Mouse (Mus musculus) kidney, adult 8-10 months (tissue): ENCODE results near the gene Mmp13.
"Not testable (repeated sequence)": the region's sequence is repeated elsewhere in the genome, so short reads cannot be mapped to it uniquely, and the experiment has no call there.

ENCODE experiments used
- DNase-seq, 2 experiments: peaks; one replicate each; pipeline ENCODE4 v3.0.0; 2022

The Mmp13 gene

DNA sequence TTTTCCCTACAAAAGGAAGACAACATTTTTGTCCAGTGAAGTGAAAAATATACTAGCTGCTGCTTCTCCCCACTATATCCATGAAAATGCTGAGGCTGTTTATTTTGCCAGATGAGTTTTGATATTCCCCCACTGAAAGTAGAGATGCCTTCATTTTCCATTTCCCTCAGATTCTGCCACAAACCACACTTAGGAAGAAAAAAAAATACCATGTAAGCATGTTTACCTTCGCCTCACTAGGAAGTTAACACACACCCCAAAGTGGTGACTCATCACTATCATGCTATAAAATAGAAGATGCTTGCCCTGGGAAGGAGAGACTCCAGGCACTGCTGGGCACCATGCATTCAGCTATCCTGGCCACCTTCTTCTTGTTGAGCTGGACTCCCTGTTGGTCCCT is at the start of gene Mmp13:
Mmp13 (plus strand) TSS at position 301 of the 400 bp plus-strand sequence.
- no peak for DNase-seq

DNA sequence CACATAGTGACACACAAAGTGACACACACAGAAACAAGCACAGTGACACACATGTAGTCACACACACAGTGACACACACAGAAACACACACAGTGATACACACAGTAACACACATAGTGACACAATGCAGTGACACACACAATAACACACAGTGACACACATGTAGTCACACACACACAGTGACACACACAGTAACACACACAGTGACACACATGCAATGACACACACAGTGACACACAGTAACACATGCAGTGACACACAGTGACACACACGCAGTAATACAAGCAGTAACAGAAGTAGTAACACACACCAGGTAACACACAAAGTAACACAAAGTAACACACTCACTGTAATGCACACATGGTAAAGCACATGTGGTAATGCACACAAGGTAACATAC is 33.7 kb upstream of the Mmp13 start:
- no peak for DNase-seq

DNA sequence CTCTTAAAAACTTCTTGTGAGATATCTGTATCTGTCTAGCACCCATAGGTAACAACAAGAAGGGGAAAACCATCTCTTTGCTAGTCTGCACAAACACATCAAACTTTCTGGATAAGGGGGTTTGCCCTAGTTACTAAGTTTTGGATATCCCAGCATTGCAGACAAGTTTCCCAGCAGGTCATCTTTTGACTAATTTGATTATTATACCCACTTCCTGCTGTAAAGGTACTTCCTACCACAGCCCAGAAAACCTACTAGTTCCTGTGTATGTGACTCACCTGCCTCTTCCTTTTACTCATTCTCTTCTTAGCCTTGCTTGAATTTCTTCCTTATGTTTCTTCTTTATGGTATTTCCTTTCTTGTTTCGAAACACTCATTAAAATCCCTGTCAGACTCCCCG is 32.3 kb upstream of the Mmp13 start:
- DNase-seq, result no peak

DNA sequence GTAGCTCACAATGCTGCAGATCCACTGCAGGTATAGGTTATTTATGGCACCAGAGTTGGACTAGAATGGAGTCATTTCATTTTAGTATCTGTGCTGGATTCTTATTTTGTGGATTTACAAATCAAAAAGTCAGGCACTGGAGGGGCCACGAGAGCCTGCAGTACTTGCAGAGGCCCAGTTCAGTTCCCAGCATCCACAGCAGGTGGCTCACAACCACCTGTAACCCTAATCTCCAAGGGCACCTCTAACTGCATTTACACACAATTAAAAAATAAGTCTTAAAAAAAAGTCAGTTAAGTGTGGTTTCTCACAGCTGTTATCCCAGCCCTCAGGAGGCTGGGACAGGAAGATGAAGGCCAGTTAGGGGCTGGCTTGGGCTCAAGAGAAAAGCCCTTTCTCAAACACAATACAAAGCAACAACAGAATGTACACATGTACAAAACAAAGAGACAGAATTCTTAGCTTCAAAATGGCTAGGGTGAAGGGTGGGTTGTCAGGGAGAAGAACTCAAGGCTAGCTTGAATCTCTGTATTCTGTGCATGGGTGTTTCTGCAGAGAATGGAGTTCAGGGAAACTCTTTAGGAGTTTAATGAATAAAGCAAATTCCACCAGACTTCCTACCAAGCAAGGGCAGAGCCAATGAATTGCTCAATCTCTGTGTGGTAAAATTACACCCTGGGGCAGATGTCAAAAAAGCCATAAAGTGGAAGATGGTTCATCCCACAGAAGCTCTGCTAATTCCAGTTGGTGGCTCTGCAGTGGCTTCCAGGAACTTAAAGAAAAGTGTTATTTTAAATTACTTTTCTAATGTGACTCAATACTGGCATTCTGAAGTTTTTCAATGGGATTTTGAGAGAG is 19.3 kb upstream of the Mmp13 start:
- DNase-seq, result no peak

DNA sequence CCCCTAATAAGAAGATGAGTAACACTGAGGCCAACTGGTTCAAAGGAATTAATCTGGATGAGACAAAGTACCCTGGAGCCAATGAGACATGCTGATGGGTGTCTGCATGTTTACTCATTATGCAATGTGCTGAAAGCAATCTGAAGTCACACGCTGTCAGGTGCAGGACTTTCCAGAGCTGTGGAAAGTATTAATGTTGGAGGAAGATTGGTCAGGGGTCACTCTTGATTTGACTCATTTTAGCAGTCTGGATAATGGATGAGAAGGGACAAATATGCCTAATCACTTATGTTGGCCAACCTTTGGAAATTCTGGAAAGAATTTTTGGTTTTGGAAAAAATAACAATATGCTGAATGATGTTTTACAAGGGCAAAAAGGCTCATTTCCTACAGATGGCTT is 10.6 kb upstream of the Mmp13 start:
- DNase-seq, result no peak

DNA sequence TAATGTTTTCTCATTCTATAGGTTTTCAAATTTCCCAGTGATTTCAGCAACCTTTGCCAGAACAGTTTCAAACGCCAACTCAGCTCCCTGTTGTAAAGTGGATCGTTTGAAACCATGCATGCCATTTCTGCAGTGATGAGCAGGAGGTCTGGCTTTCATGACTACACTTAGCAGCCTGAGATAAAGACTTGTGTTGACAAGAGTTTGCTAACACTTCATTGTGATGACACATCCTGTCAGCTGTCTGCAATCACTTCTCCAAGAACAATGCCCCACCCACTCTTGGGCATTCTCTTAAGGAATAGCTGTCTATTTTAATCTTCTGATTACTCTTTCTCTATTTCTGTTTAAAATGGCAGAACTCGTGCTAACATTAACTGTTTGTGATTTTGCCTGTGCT is 2.2 kb upstream of the Mmp13 start:
- no peak for DNase-seq

DNA sequence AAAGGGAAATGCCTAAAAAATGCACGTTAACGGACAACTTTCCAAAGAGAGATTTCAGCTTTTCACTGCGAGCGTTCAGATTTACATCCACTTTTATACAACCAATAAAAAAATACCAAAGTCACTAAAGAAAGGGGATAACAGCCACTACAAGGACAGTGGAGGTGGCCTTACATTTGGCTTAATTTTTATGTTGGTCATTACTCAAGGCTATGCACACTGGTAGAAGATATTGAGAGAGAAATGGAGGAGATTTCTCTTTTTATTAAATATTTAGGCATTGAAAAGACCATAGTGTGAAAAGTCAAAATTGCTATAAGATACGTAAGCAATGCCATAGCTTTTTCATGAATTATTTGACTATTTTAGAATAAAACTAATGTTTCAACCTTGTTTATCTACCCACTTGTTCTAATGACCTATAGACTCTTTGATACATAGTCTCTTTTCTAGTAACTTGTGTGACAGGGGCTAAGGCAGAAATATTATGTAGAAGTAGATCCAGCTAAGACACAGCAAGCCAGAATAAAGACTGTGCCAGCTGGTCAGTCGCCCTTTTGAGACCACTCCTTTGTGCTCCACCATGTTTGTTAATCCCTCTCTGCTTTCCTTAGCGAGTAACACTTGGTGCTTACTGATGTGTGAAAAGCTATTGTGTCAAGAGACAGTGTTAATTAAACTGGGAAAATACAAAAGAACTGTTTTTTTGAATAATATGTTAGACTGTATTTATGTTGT is 10.4 kb downstream of the Mmp13 start:
- no peak for DNase-seq

DNA sequence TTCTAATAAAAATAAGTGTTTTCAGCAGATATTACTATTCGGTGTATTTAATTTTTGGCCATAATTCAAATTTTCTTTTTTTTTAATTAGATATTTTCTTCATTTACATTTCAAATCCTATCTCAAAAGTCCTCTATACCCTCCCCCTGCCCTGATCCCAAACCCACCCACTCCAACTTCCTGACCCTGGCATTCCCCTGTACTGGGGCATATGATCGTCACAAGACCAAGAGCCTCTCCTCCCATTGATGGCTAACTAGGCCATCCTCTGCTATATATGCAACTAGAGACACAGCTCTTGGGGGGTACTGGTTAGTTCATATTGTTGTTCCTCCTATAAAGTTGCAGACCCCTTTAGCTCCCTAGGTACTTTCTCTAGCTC is 11.0 kb downstream of the Mmp13 start:
- not testable (repeated sequence) for DNase-seq

DNA sequence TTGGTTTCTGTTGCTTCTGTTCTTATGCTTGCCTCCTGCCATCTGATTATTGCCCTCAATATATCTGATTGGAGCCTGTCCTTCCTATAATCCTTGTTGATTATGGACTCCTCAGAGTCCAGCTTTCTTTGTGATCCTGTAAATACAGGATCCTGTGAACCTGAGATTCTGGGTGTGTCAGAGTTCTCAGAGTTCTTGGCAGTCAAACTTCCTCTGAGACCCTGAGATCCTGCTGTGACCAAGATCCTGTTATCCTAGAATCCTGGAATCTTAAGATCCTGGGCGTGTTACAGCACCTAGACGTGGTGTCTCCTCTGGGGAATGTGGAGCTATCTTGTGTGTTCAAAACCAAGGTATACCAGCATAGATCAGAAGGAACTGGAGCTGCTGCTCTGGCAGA is 17.2 kb downstream of the Mmp13 start:
- no peak for DNase-seq

DNA sequence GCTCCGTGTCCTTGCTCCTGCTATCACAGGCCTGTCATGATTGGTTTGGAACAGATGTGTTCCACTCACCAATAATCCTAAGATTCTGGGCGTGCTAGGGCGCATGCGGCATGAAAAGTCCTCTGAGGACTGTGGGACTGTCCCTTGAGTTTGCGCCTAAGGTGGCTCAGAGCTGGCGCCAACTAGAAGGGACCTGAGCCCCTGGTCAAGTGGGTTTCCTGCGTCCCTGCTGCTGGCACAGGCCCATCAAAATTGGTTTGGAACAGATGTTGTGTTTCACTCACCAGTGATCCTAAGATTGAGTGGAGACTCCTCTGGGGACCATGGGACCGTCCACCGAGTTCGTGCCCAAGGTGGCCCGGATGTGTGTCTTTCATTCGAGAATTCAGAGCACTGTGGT is 17.6 kb downstream of the Mmp13 start:
- no peak for DNase-seq

DNA sequence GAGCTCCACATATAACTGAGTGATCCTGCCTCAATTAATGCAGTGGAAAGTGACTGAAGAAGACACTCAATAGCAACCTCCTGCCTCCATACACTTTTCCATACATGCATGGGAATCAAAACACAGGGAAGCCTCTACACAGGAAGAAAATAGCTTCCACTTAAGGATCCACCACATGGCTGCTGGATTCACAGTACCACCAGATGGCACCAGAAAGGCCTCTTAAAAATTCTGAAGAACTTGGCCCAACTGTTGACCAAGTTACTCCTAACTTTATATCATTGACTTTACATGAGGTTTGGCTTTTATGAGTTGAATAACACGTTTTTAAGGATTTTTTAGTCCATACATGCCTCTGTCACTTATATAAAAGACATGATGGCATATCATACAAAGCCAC is 19.8 kb downstream of the Mmp13 start:
- DNase-seq, result peak in 1 of 2 experiments; percentile 11

DNA sequence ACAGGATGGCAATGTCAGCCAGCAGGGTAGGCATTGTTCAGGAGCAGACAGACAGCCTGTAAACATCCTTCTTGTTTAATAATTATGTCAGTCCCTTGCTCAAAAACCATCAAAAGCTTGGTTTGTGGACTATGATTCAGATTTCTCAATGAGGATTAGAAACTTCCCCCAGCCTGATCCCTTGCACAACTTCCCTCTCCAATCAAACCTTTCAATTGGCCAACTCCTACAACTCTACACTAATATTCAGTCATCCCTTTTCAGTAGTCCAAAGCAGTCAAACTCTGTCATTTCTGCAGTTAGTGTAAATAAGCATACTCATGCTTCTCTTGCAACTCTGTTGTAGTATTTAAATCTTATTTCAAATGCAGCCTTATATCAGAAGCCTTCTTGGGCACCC is 59.5 kb downstream of the Mmp13 start:
- DNase-seq, result no peak
